Mouse (Mus musculus) ovary, postnatal 10 days (tissue): ENCODE measurements around the gene Pnpla3.
"Not testable (repeated sequence)": the region's sequence is repeated elsewhere in the genome, so short reads cannot be mapped to it uniquely, and the experiment has no call there.

Experiments used
- DNase-seq: peaks from one replicate; pipeline ENCODE4 v3.0.0; 2022; ENCODE audit warnings: low spot score

Gene Pnpla3

GRCm38 (mm10) chr15:84167600-84167999, at the start of gene Pnpla3:
Gene Pnpla3 (plus strand): TSS chr15:84167837.
- DNase-seq, result peak; percentile 87

DNA sequence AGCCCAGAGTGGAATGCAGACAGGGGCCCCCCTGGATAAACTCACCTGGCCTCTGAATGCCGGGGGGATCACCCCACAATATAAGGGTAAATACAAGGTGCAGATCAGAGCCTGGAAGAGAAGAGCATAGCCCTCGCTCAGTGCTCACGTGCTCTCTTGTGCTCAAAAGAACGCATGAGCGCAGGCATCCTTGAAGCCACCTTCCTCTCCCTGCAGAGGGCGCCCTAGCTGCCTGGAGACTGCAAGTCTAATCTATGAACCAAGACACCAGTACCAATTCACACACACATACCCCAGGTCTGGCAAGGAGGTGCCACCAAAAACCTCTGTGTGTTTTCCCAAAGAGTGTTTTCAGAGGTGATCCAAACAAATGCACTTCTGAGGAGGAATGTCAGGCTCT, 47.0 kb upstream of the Pnpla3 start:
- DNase-seq, result no peak

DNA sequence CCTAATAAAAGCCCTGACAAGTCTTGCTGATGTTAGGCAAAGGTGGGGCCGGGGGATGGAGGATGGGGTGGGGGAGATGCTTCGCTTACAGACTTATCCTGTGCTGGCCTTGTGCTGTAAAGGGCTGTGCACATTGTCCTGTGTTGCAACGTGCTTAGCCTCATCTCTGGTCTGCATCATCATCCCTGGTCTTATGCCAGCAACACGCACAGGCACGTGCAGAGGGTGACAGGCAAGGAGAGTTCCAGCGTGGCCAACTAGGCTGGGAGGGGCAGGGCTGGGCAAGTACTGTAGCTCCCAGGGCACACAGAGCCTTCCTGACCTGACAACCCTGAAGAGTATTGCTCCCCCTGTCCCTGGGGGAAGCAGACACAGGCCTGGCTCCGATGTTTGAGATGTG, 46.6 kb upstream of the Pnpla3 start:
- DNase-seq, result no peak

DNA sequence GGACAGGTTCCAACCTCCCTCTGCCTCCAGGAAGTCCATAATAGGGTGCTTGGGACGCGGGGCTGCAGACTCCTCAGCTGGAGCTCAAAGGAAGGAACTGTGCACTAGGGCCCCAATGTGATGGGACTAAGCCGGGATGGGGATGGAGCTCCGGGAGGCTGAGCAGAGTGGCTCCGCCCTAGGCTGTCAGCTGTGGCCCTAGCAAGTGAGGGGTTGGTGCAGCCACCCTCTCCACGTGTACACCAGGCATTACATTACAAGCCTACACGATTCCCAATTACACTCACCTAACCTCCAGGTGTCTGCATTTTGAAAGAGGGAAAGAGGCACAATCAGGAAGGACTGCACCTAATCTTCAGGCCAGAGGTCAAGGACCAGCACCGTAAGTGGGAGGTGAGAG, 44.6 kb upstream of the Pnpla3 start, which contains the start of gene Pnpla5:
TSS of gene Pnpla5 (minus strand) at position 101 of the 400 bp plus-strand sequence.
- DNase-seq, result no peak

DNA sequence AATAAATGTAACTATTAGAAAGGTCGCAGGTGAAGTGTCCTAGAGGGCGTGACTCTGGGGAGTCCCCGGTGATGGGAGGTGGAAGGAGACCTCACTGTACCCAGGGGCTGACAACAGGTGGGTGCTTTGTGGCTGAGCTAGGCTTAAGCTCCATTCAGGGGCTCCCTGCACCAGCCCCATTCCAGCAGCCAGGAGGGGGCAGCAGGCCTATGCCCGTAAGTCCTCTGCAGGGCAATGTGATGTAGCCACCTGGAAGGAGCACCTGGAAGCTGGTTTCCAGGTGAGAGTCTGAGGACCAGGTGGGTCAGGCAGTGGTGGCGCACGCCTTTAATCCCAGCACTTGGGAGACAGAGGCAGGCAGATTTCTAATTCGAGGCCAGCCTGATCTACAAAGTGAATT, 43.6 kb upstream of the Pnpla3 start:
- DNase-seq, result no peak

DNA sequence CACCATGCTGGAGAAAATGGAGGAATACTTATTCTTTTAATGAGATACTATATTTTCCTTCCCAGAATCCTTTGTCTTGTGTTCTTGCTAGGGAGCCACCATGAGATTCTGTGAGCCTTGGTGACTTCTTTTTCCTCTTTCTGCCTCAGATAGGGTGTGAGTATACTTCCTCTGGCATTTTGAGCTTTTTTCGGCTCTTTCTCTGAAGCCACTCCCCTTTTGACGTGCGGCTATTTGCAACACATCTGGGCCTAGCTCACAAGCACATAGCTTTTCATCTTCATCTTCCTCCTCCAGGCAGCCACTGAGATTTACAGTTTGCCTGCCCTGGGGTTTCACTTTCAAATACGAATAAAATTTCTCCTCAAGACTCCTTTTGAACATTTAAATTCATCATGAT, 41.2 kb upstream of the Pnpla3 start:
- no peak for DNase-seq

- DNase-seq, result no peak
Observed at GRCm38 (mm10) chr15:84126871-84127270, 40.8 kb upstream of the Pnpla3 start.

- no peak for DNase-seq
Observed at GRCm38 (mm10) chr15:84131096-84131786, 36.4 kb upstream of the Pnpla3 start.

DNA sequence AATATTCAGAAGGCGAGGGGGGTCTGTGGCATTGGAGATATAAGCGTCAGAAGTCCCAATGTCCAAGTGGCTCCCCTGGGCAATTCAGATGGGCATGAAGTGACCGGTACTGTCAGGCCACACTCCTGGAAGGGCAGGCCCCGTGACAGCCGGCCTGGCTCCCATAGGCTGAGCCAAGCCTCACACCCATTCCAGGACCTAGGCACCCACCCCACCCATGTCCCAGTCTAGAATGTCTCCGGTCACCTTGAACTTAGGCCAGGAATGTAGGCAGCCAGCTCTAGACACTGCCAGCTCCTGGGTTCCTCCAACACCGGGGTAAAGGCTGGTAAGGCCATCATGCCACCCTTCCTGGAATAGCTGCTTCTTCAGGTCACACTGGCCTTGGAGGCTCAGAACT, 35.7 kb upstream of the Pnpla3 start:
- no peak for DNase-seq

DNA sequence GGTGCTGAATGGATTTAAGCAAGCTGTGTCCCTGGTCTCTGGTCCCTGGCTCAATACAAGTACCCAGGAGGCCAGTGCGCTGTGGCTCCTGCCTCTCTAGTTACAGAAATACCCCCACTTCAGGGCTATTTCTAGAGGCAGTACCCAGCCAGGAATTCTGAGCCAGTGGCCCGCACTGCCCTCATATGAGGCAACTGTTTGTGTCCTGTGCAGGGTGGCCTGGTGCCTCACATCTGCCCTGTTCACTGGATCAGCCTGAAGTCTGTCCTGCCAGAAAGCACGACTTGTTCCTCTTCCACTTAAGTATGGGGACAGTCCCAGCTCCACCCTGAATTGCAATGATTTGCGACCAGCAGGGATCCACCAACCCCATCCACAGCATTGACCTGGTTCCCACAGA, 34.2 kb upstream of the Pnpla3 start:
- DNase-seq, result no peak

DNA sequence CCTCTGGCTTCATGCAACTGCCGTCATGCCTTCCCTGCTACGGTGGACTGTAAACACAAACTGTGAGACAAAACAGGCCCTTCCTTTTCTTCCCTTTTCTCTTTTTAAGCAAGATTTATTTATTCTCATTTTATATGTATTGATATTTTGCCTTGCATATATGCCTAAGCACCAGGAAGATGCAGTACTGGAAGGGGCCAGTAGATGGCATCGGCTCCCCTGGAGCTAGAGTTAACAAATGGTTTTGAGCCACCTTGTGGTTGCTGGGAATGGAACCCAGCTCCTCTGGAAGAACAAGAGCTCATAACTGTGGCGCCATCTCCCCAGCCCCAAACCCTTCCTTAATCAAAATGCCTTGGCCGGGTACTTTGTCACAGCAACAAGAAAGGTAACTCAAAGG, 32.2 kb upstream of the Pnpla3 start:
- no peak for DNase-seq

GRCm38 (mm10) chr15:84136473-84137415, 30.9 kb upstream of the Pnpla3 start:
- DNase-seq, result no peak

DNA sequence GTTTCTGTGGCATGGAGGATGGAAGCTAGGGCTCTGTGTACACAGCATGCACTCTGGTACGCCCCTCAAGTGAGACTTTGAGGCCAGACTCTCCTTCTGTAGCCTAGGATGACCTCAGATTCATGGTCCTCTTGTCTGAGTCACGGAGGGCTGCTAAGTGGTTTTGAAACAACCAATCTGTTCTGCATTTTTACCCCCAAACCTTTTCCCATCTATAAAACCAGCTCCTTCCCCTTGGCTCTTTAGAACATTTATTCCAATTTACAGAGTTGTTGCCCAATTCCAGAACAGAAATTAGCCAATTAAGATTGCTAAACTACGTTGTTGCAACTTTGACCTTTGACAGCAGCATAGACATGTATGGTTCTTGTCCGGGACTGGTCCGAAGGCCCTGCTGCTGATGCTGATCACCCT, 28.0 kb upstream of the Pnpla3 start:
- DNase-seq, result no peak

DNA sequence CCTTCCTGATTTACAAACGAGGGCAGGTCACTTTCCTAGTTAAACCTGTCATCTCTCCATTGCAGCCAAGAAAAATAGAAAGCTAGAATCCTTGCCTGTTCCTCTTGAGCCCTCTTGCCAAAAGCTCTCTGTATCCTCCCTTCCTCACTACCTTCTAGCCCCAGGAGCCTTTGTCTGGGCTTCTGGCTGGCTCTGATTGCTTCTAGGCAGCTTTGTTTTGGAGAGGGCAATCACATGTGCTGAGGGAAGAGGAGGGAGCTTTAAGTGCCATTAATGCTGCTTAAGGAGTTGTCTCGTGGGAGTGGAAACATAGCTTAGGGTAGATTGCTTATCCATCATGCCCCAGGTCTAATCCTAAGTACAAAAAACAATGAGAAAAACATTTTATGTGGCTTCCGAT, 27.5 kb upstream of the Pnpla3 start:
- no peak for DNase-seq

DNA sequence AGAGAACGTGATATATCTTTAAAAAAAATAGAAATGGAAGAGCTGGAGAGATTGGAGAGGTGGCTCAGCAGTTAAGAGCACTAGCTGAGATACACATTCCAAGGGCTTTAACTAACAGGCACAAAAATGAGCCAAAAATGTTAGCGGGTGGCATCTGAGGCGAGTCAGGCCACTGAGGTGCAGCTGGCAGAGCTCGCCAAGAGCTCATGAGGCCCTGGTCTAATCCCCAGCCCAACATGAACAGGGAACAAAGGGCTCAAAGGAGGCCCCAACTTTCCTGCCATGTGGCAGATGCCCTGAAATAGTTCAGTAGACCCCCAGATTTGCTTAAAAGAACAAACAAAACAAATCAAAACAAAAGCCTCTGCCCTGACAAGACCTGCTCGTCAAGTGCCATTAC, 26.7 kb upstream of the Pnpla3 start:
- DNase-seq, result no peak

DNA sequence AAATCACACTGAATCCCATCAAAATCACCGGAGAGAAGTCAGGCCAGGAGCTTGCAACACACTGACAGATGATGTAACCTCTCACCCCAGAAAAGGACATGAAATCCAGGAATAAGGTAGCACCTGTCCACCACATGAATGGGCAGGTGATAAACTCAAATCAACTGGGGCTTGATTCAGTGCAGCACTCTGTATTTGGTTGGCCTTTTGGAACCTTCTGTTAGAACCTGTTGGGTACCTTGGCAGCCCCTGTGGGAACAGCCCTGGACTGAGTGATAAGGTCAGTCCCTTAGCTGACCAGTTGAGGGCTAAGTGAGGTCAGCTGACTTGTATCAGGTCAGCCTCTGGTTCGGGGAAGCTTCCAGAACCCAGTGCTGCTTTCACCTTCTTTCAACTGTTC, 11.5 kb upstream of the Pnpla3 start:
- DNase-seq, result no peak

DNA sequence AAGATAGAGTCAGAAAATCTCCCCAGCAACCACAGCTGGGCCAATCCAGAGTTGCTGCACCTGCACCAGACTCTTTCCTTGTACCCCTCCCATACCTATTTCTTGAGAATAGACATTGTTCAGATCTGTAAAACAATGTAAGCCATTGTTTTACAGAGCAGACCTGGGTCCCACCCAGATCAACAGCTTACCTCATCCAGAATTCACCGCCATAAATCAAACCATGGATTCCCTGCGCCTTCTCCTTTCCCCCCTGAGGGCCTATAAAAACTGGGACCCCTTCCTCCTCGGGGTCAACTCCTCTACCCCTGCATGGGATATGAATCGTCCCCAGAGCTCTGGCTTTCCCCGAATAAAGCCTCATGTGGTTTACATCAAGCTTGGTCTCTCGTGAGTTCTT, 10.1 kb upstream of the Pnpla3 start:
- not testable (repeated sequence) for DNase-seq

DNA sequence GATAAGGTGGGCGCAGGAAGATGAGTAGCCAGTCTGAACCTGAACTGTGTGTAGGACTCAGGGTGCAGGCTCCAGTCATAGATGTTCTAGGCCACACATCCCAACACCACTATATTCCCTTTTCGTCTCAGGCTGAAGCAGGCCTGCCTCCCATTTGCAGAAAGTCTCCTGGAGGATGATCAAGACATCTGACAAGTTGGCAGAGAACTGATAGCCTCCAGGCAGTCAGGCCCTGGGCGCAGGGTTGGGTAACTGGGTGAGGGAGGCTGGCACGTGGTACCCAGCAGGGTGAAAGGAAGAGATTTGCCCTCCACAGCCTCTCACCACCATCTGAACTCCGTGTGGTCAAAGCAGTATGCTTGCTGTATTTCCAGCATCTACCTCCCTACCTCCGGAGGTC, 5.8 kb upstream of the Pnpla3 start:
- DNase-seq, result no peak

GRCm38 (mm10) chr15:84166818-84167217, 819 bp upstream of the Pnpla3 start:
- DNase-seq, result no peak

GRCm38 (mm10) chr15:84168170-84169161, 829 bp downstream of the Pnpla3 start:
- no peak for DNase-seq

- no peak for DNase-seq
Observed at GRCm38 (mm10) chr15:84169511-84169910, 1.9 kb downstream of the Pnpla3 start.

DNA sequence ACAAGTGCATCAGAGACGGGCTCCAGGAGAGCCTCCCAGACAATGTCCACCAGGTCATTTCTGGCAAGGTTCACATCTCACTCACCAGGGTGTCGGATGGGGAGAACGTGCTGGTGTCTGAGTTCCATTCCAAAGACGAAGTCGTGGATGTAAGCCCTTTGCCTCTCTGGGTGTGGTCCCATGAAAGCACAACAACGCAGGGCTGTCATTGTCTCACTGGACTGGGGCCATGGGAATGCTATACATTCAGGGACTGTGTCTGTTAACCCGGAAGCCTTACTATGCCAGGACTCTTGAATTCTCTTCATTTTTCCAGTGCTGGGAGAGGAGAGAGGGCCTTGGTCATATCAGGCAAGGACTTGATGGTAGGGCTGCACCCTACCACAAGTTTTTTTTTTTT, 3.5 kb downstream of the Pnpla3 start:
- DNase-seq, result no peak
